Mouse (Mus musculus) embryonic facial prominence, embryonic 11.5 days (tissue): Measurements from ENCODE around the gene Slfn2. TPM values are rescaled to one million over a fixed set of nuclear protein-coding genes. Genes with fewer than 3 reads are reported as not detected.
"Not testable (repeated sequence)": the region's sequence is repeated elsewhere in the genome, so short reads cannot be mapped to it uniquely, and the experiment has no call there.

Experiments used
- ATAC-seq: fragments of 200-750 bp; cut with Nextera tagmentation; replicated peaks from 2 replicates; pipeline ENCODE4 v1.8.0; 2017; ENCODE audit warnings: low read depth; ENCODE audit not compliant: insufficient number of reproducible peaks, low FRiP score, low TSS enrichment
- DNase-seq: peaks from one replicate; pipeline ENCODE4 v3.0.0-alpha.2; 2015; ENCODE audit warnings: low spot score
- H3K27ac ChIP-seq: fragments of 300-500 bp; sonication (generic); replicated peaks from 2 replicates; pipeline ENCODE4 v1.5.1; 2014; ENCODE audit warnings: mild to moderate bottlenecking, low read depth, low read length, control low read depth
- H3K27me3 ChIP-seq: fragments of 300-500 bp; sonication (generic); 2 replicates; pipeline ENCODE4 v1.6.1; 2014; ENCODE audit warnings: mild to moderate bottlenecking, low read length, moderate library complexity, mixed read lengths; ENCODE audit not compliant: control insufficient read depth, insufficient read depth
- H3K36me3 ChIP-seq: fragments of 300-500 bp; sonication (generic); replicated peaks from 2 replicates; pipeline ENCODE4 v1.6.1; 2014; ENCODE audit warnings: low read depth, mild to moderate bottlenecking, low read length, moderate library complexity, mixed read lengths; ENCODE audit not compliant: control insufficient read depth, insufficient read depth
- H3K4me1 ChIP-seq: fragments of 300-500 bp; sonication (generic); 2 replicates; pipeline ENCODE4 v1.6.1; 2014; ENCODE audit warnings: low read length, mixed read lengths; ENCODE audit not compliant: control insufficient read depth, insufficient read depth
- H3K4me2 ChIP-seq: fragments of 300-500 bp; sonication (generic); 2 replicates; pipeline ENCODE4 v1.6.1; 2014; ENCODE audit warnings: low read depth, mild to moderate bottlenecking, control low read depth, low read length, moderate library complexity
- H3K4me3 ChIP-seq: fragments of 300-500 bp; sonication (generic); 2 replicates; pipeline ENCODE4 v1.5.1; 2014; ENCODE audit warnings: low read depth, low read length, control low read depth
- H3K9ac ChIP-seq: fragments of 300-500 bp; sonication (generic); replicated peaks from 2 replicates; pipeline ENCODE4 v1.6.1; 2014; ENCODE audit warnings: mild to moderate bottlenecking, control low read depth, low read length
- H3K9me3 ChIP-seq: fragments of 300-500 bp; sonication (generic); replicated peaks from 2 replicates; pipeline ENCODE4 v1.6.1; 2016; ENCODE audit warnings: mild to moderate bottlenecking, low read length, inconsistent platforms, mixed read lengths; ENCODE audit not compliant: control insufficient read depth
- WGBS: fragments of 180-500 bp; shearing (Covaris S2); extraction: QIAGEN DNeasy Blood & Tissue Kit; methylation state at CpG from one replicate; pipeline ENCODE4 v1.1.7; 2014; 5-methylcytosine and 5-hydroxymethylcytosine counted together
- polyA plus RNA-seq: library from polyadenylated mRNA; unstranded; fragments of >200 nt; fragmentation: Nextera tagmentation; extraction: Ambion mirVana; gene quantifications from 2 replicates; pipeline ENCODE4 v1.2.1, GENCODE M21; 2014

The Slfn2 gene
- 1.5 and 1.8 TPM in 2 replicates for polyA plus RNA-seq

DNA sequence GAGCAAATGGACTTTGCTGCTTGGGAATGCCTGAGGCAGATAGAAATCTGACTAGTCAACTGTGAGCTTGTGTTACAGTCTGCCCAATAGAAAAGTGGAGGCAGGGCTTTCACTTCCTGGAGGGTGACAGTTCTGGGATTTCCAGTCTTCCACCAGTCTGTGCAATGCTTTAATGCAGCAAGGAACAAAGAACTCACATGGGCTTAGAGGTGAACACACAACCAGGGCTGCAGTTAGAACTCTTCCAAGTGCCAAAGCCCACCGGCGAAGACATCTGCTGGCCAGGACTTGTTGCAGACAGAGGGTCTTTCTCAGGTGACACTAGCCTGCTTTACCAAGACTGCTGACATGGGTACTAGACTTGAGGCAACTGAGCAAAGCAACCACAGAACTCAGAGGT is at the start of gene Slfn2:
Gene Slfn2, plus strand, starts transcription at position 167 of the 400 bp plus-strand sequence.
- H3K4me1 ChIP-seq = no peaks in the 10 kb centered on the region
- no peak for ATAC-seq
- H3K9me3 ChIP-seq = no peaks in the 10 kb centered on the region
- H3K27ac ChIP-seq = no peak within 1 kb of the TSS
- 79% methylated on average over 2 of the region's 2 CpGs for WGBS
- H3K4me3 ChIP-seq = no peak within 1 kb of the TSS
- H3K36me3 ChIP-seq = no peaks in the 10 kb centered on the region
- H3K9ac ChIP-seq = no peak within 1 kb of the TSS
- no peak within 1 kb of the TSS for H3K4me2 ChIP-seq
- DNase-seq = no peak
- H3K27me3 ChIP-seq = no peaks in the 10 kb centered on the region

DNA sequence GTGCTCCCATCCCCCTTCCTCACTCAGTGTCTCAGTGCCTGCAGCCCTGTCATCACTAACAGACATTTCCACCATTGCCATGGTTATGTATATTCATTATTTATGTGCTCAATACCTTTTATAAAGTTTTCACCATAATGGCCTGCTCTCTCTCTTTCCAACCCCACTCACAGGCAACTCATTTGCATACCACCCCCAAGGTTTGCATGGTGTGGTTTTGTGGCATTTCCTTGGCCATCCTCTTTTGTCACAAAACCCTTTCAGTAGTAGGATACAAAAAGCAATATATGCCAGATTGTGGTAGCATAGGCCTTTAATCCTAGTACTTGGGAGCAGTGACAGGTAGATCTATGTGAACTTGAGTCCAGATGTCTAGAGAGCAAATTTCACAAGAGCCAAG is 48.8 kb upstream of the Slfn2 start:
- no peak overlapping the region for H3K4me3 ChIP-seq
- no peak overlapping the region for H3K9ac ChIP-seq
- DNase-seq (no peak), ATAC-seq (no peak)
- H3K4me2 ChIP-seq = no peak overlapping the region
- no peaks in the 10 kb centered on the region for H3K4me1 ChIP-seq
- H3K9me3 ChIP-seq = no peaks in the 10 kb centered on the region
- no peaks in the 10 kb centered on the region for H3K36me3 ChIP-seq
- no peak overlapping the region for H3K27ac ChIP-seq
- H3K27me3 ChIP-seq = no peaks in the 10 kb centered on the region

DNA sequence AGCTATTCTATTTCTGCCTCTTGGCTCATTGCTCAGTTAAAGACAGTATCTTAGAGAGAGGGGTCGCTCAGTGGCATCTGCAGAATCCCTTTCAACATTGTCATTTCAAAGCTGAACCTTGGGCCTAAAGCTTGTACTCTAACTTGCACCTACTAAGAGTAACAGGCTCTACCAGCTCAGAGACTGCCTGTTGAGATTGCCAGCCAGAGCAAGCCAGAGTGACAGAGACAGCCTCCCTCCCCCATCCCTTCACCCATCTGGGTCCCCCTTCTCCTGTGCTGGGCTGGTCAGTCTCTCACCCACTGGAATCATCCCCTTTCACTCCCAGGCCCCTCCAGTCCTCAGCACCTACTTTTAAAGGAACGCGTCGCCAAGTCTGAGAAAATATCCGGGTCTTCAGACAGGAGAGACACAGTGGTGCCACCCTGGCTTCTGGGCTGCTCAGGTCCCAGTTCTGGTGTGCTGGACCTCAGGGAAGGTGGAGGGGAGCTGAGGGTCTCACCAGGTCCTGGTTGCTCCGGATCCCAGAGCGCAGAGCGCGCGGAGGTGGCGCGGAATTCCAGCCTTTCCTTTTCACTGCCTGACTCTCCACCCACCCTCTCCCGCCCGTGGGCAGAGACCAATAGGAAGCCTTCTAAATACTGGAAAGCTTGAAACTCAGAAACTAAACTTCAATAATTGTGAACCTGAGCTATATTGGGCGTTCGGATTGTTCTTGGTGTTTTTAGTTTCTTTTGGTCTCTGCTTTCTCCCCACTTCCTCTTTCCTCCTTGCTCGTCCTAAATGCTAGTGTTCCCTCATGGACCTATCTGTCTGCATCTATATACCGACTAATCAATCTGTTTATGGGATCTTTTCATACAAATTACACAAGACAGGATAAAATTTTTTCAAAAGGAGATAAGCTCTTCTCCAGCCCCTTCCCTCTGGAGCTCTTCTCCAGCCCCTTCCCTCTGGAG is 45.1 kb upstream of the Slfn2 start:
- H3K4me3 ChIP-seq, H3K27me3 ChIP-seq, ATAC-seq, H3K4me2 ChIP-seq, H3K4me1 ChIP-seq, H3K9me3 ChIP-seq, DNase-seq, H3K9ac ChIP-seq, H3K36me3 ChIP-seq, H3K27ac ChIP-seq: not testable (repeated sequence)
- WGBS = 68% methylated on average over 18 of the region's 18 CpGs

DNA sequence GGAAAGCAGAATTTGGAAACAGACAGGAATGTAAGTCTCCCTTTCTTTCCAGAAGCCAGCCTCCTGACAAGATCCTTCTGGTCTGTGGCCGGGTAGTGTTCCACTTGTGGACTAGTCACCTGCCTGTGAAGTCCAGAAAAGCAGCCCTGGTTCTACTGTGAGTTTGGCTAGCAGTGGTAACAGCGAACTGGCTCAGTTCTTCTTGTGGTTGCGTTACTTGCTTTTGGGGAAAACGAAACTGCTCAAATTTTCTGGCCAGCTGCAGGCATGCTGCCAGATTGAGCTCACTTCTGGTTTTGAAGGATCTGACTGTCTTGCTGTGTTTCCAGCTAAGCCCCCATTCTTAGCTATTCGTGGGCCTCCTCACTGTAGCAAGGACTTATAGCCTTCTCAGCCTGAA is 44.3 kb upstream of the Slfn2 start, which contains the start of gene Slfn8:
Gene Slfn8, minus strand, starts transcription at position 190 of the 400 bp plus-strand sequence.
- 73% methylated on average over 5 of the region's 5 CpGs for WGBS
- no peak within 1 kb of the TSS for H3K4me3 ChIP-seq
- ATAC-seq = no peak
- H3K4me2 ChIP-seq = no peak within 1 kb of the TSS
- no peak for DNase-seq
- H3K27ac ChIP-seq = no peak within 1 kb of the TSS
- no peaks in the 10 kb centered on the region for H3K4me1 ChIP-seq
- no peaks in the 10 kb centered on the region for H3K27me3 ChIP-seq
- H3K9me3 ChIP-seq = no peaks in the 10 kb centered on the region
- no peaks in the 10 kb centered on the region for H3K36me3 ChIP-seq
- H3K9ac ChIP-seq = no peak within 1 kb of the TSS

DNA sequence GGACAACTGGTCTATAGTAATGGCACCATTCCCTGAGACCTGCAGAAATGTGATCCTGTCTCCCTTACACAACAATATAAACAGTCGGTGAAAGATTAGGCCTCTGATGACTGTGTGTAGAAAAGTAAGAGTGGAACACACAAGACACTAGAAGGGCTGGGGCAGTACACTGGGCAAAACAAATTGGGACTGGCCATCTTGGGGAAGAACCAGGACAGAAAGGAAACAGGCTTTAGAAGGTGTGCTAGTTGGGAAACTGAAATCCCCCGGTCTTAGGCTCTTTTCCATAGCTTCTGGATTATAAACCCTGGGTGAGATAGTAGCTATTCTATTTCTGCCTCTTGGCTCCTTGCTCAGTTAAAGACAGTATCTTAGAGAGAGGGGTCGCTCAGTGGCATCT is 26.2 kb upstream of the Slfn2 start:
- DNase-seq = not testable (repeated sequence)
- WGBS = 77% methylated on average over 3 of the region's 3 CpGs

DNA sequence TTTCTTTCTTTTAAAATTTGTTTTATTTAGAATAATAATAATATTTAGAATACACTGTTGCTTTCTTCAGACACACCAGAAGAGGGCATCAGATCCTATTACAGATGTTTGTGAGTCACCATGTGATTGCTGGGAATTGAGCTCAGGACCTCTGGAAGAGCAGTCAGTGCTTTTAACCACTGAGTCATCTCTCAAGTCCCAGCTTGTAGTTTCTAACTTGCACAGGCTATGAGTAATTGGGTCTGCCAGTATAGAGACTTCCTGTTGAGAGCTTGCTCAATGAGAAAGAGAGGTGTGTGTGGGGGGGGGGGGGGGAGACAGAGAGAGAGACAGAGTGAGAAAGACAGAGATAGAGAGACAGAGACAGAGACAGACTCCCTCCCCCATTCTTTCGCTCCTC is 25.8 kb upstream of the Slfn2 start:
- 11% methylated on average over 1 of the region's 1 CpGs for WGBS
- Histone ChIP-seq H3K4me1 (no peaks in the 10 kb centered on the region), H3K4me3 (no peak overlapping the region), H3K9ac (no peak overlapping the region), H3K4me2 (no peak overlapping the region), H3K9me3 (no peaks in the 10 kb centered on the region), H3K27me3 (no peaks in the 10 kb centered on the region), H3K36me3 (no peaks in the 10 kb centered on the region), H3K27ac (no peak overlapping the region)
- no peak for ATAC-seq
- no peak for DNase-seq

More for the DNA sequence above, 26.2 kb upstream of the Slfn2 start:
- not testable (repeated sequence) for ATAC-seq, H3K36me3 ChIP-seq, H3K27ac ChIP-seq, H3K27me3 ChIP-seq, H3K4me2 ChIP-seq, H3K9me3 ChIP-seq, H3K4me3 ChIP-seq, H3K9ac ChIP-seq, H3K4me1 ChIP-seq

DNA sequence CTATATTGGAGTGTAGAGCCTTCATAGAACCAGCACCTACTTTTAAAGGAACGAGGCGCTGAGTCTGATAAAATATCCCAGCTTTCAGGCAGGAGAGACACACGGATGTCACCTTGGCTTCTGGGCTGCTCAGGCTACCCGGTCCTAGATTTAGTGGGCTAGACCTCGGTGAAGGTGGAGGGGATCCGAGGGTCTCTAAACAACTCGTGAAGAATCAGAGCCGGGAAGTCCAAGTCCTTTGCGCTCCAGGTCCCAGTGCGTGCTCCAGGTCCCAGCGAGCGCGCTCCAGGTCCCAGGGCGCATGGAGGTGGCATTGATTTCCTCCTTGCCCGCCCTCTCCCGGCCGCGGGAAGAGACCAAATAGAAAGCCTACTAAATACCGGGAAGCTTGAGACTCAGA is 25.1 kb upstream of the Slfn2 start:
- peak overlapping the region; percentile 19 for H3K4me2 ChIP-seq
- H3K27me3 ChIP-seq = no peaks in the 10 kb centered on the region
- WGBS = 9% methylated on average over 19 of the region's 19 CpGs
- no peaks in the 10 kb centered on the region for H3K4me1 ChIP-seq
- no peak for DNase-seq
- H3K4me3 ChIP-seq = no peak overlapping the region
- ATAC-seq = no peak
- no peaks in the 10 kb centered on the region for H3K9me3 ChIP-seq
- H3K9ac ChIP-seq = no peak overlapping the region
- no peaks in the 10 kb centered on the region for H3K36me3 ChIP-seq
- H3K27ac ChIP-seq = no peak overlapping the region

DNA sequence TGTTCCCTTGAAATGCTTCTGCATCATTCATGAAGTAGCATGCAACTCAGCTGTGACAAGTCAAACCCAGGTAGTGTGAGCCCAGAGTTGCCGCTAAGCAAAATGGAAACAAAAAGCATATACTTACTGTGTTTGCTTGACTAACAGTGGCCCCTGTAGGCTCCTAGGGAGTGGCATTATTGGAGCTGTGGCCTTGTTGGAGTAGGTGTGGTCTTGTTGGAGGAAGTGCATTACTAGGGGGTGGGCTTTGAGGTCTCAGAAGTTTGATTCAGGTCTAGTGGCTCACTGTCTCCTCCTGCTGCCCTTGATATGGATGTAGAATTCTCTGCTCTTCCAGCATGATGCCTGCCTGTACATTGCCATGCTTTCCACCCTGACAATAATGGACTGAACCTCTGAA is 24.6 kb upstream of the Slfn2 start:
- H3K9me3 ChIP-seq = no peaks in the 10 kb centered on the region
- ATAC-seq (no peak), DNase-seq (no peak)
- H3K9ac ChIP-seq = no peak overlapping the region
- H3K4me2 ChIP-seq = no peak overlapping the region; the same call in 1 of the 2 replicates
- no peaks in the 10 kb centered on the region for H3K27me3 ChIP-seq
- 22% methylated on average over 1 of the region's 1 CpGs for WGBS
- H3K4me1 ChIP-seq = no peaks in the 10 kb centered on the region
- no peak overlapping the region for H3K27ac ChIP-seq
- no peak overlapping the region for H3K4me3 ChIP-seq
- no peaks in the 10 kb centered on the region for H3K36me3 ChIP-seq
